Mouse (Mus musculus) embryo, embryonic 10 days (tissue): ENCODE measurements at regions not wholly inside any gene's neighbourhood (a gene's known extent, or its start where the extent isn't known, plus 50 kb on each side); places are given as distances from the start of the nearest gene placed in this dataset.

Experiments used
- DNase-seq: peaks from one replicate; pipeline ENCODE4 v3.0.0-alpha.2; 2015; ENCODE audit warnings: low spot score

- DNase-seq: no peak
Measured at GRCm38 (mm10) chr9:61044983-61045382, 250.6 kb downstream of the Uaca start.

DNA sequence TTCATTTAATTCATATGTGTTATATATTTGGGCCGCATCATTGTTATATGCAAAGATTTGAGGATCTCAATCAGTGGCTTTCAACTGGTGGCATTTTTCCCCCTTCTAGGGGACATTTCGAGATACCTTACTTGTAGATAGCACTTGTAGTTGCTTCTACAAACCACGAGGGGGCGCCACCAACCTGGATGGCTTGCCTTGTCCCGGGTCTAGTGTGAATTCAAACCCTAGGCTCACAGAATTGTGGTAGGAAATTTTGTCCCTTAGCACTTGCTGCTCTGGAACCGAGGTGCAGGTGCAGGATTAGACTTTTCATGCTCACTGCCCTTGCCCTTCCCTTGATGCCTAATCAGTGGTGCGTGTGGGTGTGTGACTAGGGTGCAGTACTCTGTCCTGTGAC, 252.2 kb downstream of the Uaca start:
- DNase-seq: peak; percentile 88

GRCm38 (mm10) chr9:61047289-61047688, 252.9 kb downstream of the Uaca start:
- no peak for DNase-seq

- no peak for DNase-seq
Measured at GRCm38 (mm10) chr9:61048576-61048975, 254.2 kb downstream of the Uaca start.

GRCm38 (mm10) chr9:61052621-61053020, 258.3 kb downstream of the Uaca start:
- DNase-seq: no peak

DNA sequence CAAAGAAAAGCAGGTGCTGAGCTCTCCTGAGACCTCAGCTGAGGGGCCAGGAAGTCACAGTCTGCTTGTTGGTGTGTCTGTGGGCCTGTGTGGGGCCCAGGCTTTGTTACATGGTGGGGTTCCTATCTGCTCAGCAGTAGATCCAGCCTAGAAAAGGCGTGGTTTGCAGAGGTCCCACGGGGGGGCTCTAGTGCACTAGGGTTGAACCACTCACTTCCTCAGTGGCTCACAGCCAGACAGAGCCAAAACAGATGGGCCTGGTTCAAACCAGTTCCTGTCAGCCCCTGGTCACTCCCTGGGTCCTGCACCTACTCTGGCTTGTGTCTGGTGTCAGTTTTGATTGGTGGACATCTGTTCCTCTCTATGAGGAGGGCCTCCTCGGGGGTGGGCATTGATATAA, 260.1 kb downstream of the Uaca start:
- peak; percentile 66 for DNase-seq

DNA sequence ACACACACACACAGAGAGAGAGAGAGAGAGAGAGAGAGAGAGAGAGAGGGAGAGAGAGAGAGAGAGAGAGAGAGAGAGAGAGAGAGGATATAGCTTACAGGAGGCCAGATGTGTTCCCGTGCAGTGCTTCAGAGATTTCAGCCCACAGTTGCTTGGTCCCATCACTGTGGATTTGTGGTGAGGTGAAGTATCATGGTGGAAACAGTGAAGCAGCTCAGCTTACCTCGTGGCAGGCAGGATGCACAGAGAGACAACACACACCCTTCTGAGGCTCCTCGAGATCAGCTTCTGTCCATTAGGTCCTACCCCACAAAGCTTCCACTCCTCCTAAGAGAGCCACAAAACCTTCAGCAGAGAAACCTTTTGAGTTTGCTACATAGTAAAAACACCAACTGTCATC, 261.1 kb downstream of the Uaca start:
- no peak for DNase-seq

DNA sequence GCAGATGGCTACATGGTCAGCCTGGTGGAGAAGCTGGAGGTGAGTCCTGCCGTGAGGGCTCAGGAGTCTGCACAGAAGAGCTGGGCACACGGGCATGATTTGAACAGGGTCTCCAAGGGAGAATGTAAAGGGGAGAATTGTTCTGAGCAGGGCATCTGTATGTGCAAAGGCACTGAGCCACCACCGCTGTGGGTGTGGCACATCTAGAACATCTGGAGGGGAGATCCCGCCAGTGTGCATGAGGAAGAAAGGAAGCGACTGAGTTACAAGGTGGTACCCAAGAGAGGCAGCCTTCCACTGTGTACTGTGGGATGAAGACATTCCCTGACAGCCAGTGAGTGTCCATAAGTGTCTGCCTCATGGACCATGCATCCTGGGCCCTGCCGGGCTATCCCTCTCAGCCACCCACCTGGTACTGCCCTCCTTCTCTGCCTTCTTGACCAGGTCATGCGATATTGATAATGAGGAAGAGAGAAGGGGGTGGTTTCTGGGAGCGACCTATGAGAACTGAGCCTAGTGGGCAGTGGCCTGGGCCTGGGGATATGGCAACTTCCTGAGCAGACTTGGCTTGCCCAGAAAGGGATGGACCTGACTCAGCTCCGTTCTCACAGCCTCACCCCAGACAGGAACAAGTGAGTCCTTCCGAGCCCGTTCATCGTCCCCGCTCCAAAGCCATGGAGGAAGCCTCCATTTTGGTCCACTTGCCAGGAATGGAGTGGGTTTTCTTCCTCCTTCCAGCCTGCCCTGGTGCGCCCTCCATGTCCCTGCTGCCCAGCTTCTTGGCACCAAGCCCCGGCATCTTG, 261.8 kb downstream of the Uaca start:
- DNase-seq: no peak

DNA sequence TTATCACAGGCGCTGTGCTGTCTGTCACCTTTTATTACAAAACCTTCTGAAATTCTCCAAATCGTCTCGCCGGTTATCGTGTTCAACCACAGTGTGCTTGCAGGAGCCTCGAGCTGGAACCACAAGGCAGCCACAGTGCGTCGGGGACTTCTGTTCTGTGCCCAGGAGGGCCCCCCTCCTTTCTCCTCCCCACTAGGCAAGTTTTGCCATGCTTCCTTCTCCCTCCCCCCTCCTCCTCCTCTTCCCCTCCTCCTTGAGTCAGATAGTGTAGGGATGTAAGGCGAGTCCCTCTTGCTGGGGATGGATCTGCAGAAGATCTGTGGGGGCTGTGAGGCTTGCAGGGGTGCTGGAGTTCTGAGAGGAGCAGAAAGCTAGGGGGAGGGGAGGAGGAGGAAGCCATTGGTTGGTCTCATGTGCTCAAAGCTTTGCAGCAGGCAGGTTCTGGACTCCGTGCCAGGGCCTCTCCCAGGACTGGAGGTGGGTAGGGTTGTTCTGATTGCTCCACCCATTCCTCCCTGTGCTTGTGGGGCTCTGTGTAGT, 262.5 kb downstream of the Uaca start:
- no peak for DNase-seq

DNA sequence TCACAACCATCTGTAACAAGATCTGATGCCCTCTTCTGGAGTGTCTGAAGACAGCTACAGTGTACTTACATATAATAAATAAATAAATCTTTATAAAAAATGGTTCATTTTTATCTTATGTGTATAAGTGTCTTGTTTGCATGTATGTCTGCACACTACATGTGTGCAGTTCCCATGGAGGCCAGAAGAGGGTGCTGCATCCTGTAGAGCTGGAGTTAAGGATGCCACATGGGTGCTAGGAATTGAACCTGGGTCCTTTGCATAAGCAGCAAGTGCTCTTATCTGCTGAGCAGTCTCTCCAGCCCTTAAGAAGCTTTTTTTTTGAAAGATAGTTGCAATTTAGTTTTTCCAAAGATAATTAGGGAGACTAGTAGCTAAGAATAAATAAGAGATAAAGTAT, 264.9 kb downstream of the Uaca start:
- DNase-seq: no peak

DNA sequence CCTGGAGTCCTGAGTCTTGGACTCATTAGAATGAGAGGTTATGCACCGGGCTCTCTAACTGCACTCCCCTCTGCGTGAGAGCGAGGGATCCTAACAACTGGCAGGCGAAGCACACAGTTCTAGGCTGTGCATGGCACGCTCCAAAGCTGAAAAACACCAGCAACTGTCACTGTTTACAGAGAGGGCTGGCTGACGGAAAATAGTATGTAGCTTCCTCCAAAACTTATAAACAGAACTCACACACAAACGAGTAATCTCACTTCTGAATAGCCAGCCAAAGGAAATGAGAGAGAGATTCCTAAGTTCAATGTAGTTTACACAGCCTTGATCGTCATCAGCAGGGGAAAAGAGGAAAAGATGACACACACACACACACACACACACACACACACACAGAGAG, 266.6 kb downstream of the Uaca start:
- no peak for DNase-seq

- DNase-seq: no peak
Measured at GRCm38 (mm10) chr9:61064714-61065305, 270.5 kb downstream of the Uaca start.

- DNase-seq: peak; percentile 59
Measured at GRCm38 (mm10) chr9:61069553-61070314, 275.4 kb downstream of the Uaca start.

- DNase-seq: no peak
Measured at GRCm38 (mm10) chr9:61070315-61070707, 276.0 kb downstream of the Uaca start.

DNA sequence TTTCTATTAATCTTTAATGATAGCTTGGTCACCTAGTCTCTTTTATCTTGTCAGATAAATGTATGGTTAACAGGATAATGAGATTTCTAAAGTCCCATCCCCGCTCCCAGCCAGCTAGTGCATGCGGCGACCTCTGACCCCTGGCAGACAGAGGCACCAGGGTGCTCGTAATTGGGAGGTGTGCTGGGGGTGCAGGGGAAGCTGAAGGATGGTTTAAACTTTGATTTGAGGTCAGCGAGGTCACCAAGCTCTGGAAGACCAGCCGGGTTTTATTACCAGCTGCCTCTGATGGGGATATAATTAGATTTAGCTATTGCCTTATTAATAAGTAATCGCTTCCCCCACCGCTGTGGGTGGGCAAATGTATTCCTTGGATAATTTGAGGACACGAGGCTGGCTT, 276.5 kb downstream of the Uaca start:
- DNase-seq: peak; percentile 79

DNA sequence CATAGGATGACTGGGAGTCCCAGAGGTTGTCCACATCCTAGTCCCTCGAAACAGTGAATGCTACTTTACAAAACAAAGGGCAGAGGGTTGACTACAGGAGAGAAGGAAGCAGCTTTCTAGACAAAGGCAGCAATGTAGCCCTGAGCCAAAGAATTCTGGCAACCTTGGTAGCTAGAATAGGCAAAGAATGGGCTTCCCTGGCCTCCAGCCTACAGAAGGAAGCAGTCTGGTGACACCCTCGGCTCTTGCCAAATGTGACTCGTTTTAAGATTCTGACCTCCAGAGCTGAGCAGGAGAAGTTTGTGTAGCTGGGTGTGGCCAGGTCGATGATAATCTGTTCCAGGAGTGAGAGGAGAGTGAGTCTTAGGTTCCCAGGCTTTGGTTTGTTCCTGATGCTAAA, 279.1 kb downstream of the Uaca start:
- DNase-seq: no peak

DNA sequence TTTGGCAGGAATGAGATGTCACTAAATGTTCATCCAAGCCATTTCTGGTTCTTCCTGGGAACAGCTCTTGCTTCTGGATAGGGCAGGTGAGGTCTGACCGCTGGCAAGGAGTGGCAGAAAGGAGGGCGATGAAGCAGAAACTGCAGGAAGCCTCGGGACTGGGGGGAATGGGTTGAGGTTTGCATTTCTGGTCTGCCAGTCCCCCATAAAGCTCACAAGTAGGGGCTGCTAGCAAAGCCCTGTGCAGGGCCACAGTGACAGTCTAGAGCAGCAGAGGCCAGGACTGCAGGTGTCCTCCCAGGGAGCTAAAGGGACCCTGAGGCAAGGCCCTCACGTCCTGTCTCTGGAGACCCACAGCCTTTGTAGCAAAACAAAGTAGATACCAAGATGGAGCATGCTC, 280.7 kb downstream of the Uaca start:
- no peak for DNase-seq

- peak; percentile 56 for DNase-seq
Measured at GRCm38 (mm10) chr9:61077181-61077580, 282.8 kb downstream of the Uaca start.

- DNase-seq: no peak
Measured at GRCm38 (mm10) chr9:61077807-61078206, 283.5 kb downstream of the Uaca start.

- no peak for DNase-seq
Measured at GRCm38 (mm10) chr9:61081474-61082021, 287.2 kb downstream of the Uaca start.

- no peak for DNase-seq
Measured at GRCm38 (mm10) chr9:61084655-61085230, 287.4 kb upstream of the Tle3 start.

DNA sequence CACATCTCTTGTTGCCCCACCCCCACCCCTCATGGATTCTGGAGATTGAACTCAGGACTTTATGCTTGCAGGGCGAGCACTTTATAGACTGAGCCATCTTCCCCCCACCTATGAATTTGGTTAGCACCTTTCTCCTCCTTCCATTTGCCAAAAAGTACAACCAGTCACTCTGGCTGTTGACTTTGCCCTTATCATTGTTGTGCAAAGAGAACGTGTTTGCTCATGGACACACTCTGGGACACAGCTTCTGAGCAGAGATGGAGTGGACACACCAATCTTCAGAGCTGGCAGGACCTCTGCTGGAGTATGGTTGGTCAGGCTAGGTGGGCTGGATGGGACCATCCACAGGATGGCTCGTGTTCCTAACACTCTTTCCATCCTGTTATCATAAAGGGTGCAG, 285.1 kb upstream of the Tle3 start:
- no peak for DNase-seq
